Mouse (Mus musculus): ENCODE results near the gene Rnf25.

DNA sequence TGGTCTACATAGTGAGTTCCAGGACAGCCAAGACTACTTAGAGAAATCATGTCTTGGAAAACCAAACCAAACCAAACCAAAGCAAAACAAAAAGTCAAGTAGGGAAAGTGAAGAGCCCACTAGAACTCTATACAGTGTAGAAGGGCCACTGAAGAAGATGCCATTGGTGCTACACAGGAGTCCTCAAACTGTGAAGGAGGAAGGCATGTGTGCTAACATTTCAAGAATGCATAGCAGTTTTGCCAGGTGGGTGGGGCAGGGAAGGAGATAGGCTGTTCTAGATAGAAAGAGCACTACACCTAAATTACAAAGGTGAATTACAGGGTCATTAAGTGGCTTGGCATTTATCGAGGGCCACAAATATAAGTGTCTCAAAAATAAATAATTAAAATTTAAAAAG is 23.0 kb upstream of the Rnf25 start:
- no peak for TF ChIP-seq CTCF (IDR thresholded peaks at IDR 0.05; ENCODE audit: control insufficient read depth, insufficient read depth, low read length)
- no peak for TF ChIP-seq POLR2A (IDR thresholded peaks at IDR 0.05; ENCODE audit: borderline replicate concordance, control insufficient read depth, low read depth, low read length)

Data from bone marrow, adult 2 months (tissue).